Mouse (Mus musculus) heart, postnatal 10 days (tissue): ENCODE results near the gene Gnat2. TPM values are rescaled to one million over a fixed set of nuclear protein-coding genes. Genes with fewer than 3 reads are reported as not detected.
A peak's percentile ranks its signal among the peaks of the same experiment; 100 is the strongest.

Experiments
- DNase-seq, 2 experiments: peaks; one replicate each; pipeline ENCODE4 v3.0.0; 2021
- intact Hi-C: fragments of 180-260 bp; cut with DNase I; formaldehyde crosslinking; loops from one replicate; pipeline ENCODE4 v1.15.1; 2025
- total RNA-seq, 2 experiments: library from RNA; stranded (reverse); gene quantifications; 2 replicates each; pipeline ENCODE4 v1.2.3; 2021

The Gnat2 gene
- total RNA-seq: under 1 TPM in 1 of 2 experiments, not detected in 1; 0.38 TPM

DNA sequence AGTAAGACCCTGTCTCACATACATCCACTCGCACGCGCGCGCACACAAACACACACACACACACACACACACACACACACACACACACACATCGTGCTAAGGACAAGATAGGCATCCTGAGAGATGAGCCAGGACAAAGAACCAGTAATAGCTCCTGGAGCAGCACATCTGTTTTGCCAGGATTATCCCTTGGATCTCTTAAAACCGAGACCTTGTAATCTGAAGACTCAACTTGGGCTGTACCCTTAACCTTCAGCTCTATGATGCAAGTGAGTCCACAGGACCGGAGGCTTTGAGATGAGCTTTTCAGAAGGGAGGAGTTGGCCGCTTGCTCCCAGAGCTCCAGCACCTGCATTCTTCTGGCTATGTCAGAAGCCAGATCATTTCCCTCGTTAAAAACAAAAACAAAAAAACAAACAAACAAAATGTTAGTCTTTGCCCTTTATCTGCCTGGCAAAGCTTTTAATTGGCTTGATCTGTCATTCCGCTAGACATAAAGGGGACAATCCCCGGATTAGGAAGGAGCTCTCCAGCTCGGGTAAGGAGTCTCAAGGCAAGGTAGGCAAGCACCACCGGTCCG is at the start of gene Gnat2:
Gnat2 (plus strand) TSS at position 254 of the 580 bp plus-strand sequence.
- DNase-seq: no peak
- intact Hi-C loops: no loop called here

DNA sequence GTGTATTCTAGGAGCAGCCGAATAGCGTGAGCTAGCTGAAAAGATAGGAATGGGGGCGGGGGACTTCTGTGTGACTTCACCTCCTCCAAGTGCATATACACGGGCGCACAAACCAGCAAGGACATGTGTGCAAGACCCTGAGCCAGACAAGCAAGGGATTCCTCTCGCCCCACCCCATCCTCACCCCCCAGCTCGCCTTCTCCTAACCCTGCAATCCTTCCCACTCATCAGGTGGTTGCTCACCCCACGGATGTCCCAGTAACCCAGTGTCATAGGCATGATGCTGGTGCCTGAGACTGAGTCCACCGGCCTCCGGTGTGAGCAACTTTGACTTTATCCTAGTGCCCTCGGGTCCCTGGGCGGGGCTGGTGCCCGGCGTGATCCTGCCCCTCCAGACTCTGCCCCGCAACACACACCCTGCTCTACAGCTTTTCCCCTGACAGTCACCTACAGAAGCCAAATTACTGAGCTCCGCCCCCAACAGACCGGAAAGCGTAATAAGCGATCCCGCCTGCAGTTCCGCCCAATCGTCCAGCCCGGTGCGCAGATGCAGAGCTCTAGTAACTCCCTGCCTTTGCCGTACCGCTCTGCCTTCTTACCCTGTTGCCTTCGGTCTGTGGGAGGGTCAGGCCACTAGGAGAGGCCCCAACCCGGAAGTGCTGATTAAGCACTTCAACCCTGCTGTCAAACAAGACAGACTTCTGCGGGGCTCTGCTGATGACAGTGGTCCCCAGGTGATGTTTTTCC is 48.0 kb upstream of the Gnat2 start, which contains the start of gene Gstm4:
Gstm4 (minus strand) TSS at position 501 of the 747 bp plus-strand sequence.
- DNase-seq: peak; percentile 92 to 93
- intact Hi-C loops: no loop called here

DNA sequence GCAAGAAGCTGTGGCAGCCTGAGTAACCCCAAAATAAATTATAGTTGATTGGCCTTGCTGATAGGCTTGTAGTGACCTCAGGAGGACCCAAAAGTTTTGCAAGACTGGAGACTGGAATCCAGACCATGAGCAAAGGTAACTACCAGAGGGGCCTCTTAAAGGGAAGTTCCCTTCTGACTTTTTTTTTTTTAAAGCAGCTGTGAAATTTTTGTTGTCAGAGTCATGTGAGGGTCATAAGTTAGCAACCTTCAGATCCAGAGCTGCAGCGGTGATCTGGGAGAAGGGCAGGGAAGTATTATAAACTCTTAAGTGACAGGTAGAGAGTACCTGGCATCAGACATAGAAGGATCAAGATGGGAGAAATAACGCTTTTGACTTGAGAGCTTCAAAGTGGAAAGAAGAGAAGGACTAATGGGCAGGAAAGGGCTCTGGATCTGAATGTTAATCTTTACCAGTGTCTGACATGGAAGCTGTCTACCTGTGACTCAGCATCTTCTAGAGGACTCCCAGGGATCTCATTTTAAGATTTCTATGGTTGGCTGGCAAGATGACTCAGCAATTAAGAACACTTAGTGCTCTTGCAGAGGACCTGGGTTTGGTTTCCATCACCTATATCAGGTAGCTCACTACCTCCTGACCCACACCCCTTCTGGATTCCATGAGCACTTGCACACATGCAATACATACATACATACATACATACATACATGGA is 45.5 kb upstream of the Gnat2 start:
- DNase-seq: no peak
- intact Hi-C loops: no loop called here

DNA sequence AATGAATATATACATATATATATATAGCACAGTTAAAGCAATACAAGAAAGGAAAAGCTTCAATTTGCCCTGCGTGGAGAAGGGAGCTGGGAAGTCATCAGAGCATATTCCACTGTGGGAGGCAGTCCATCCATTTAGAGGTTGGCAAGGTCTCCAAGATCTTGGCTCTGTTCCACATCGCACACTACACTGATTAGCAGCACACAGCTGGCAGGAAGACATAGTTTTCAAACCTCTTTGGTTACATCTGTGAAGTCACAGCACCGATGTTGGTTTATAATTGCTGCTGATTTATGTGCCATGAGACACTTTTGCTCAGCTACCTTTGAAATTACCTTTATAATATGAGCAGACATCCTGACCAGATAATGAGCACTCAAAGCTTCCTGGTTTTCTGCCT is 44.3 kb upstream of the Gnat2 start:
- intact Hi-C loops: no loop called here
- DNase-seq: no peak

DNA sequence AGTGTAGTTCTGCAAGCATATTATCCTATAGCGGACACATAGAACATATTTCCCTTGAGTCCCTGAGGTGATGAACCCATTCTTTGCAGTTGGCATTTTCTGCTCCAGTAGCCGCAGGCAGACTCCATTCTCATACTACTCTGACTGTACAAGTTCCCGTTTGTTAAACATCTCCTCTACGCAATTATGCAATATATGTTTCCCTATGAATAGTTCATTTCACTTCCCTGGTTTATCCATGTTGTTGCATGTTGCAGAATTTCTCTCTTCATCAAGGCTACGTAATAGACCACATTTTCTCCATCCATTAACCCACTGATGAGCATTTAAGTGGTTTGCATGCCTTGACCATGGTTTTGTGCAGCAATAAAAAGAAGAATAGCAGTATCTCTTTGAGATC is 42.1 kb upstream of the Gnat2 start:
- intact Hi-C loops: no loop called here
- no peak for DNase-seq

DNA sequence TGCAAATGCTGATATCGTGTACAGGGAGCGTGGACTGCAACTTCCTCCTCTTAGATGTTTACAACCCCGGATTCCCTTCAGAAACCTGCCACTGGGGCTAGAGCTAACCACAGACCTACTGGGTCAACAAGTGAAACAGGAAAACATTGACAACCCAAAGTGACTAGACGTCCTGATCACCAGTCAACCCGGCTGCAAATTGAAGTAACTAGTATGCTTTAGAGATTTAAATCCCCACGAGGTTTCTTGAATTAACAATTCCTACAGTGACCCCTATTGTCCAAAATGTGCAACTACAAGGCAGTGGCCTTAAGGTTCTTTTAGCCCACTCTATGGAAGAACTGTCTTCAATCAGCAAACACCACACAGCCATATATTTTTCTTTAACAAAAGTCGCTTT is 31.2 kb upstream of the Gnat2 start:
- peak; percentile 63 to 76 for DNase-seq
- intact Hi-C loops: loop anchor here (1.0 to 5.0 kb wide), 4 partner anchors 44 to 194 kb away; partner anchors contain the start of genes Gstm1 and Gstm6

DNA sequence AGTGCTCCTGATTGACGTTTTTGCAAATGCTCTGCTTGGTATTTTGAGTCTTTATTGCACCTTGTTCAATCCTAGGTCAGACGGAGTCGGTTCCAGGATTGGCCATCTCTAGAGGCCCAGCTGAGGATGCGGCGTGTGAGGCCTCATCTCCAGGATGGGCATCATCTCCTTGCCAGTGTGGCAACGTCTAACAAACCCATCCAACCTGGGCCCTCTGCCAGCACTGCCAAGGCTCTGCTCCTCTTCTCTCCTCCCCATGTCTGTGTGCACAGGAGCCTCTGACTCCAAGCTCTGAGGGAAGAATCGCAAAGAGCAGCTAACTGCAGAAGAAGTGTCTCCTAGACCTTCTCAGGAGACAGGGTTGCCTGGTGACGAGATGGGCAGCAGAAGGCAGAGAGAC is 29.9 kb upstream of the Gnat2 start:
- no peak for DNase-seq

DNA sequence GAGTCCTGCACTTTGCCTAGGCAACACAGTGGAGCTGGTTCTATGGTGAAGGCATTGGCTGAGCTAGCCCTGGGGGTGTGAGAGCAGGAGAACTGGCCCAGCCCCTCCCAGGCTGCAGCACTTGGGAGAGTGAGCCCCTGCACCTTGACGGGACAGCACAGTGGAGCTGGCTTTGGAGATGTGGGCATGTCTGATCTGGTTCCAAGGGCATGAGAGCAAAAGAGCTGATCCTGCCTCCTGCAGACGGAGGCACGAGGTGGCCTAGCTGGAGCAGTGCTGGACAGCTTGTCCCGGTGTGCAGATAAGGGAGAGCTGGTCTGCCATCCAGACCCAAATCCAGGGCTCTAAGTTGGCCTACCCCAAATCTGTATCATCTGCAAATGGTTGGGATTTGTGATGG is 27.9 kb upstream of the Gnat2 start:
- DNase-seq: no peak
- intact Hi-C loops: loop anchor here (5.0 kb wide), 3 partner anchors 47 to 367 kb away; partner anchors contain the start of genes Ahcyl1, Gstm1 and Gstm6

More for the DNA sequence above, 29.9 kb upstream of the Gnat2 start:
- intact Hi-C loops: loop anchor here (5.0 kb wide), 2 partner anchors 45 to 120 kb away; partner anchors contain the start of genes Gstm1 and Gstm6

DNA sequence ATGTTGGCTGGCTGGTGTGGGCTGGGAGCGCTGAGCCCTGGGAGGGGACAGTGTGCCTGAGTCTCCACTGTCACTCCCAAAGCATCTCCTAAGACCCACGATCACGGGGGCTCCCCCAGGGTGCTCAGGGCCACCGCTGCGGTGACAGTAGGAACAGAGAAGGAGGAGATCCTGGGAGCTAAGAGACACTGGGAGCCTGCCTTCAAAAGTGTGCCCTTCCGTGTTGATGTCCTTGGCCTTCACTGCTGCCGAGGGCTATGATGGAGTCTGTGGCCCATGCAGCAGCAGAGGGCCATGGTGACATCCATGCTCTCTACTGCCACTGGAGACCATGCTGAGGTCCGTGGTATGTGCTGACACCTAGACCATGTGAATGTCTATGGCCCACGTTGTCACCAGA is 27.0 kb upstream of the Gnat2 start:
- no peak for DNase-seq
- intact Hi-C loops: loop anchor here (5.0 kb wide), 1 partner anchor 368 kb away; the partner anchor contains the start of gene Ahcyl1

DNA sequence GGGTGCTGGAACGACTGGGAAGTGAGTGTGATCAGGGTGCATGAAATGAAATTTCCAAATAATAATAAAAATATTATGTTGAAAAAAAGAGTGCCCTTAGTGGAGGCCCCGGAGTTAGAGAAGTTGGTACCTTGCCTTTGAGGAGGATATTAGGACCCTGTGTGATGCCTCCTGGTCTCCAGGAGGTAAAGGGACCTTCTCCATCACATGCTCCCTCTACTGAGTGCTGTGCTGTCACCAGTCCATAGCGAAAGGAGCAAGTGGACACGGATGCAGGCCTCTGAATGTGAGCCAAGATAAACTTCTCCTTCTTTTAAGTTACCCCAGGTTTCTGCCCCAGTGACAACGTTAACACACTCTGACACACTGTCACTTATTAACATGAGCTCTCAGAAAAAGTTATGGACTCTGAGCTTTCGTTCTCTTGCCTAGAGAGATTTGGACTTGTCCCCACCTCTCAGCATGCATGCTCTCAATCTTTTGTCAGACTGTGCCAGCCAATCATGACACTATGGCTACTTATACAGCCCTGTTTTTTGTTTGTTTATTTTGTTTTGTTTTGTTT is 25.1 kb upstream of the Gnat2 start:
- intact Hi-C loops: loop anchor here (5.0 kb wide), 1 partner anchor 370 kb away; the partner anchor contains the start of gene Ahcyl1
- DNase-seq: no peak

DNA sequence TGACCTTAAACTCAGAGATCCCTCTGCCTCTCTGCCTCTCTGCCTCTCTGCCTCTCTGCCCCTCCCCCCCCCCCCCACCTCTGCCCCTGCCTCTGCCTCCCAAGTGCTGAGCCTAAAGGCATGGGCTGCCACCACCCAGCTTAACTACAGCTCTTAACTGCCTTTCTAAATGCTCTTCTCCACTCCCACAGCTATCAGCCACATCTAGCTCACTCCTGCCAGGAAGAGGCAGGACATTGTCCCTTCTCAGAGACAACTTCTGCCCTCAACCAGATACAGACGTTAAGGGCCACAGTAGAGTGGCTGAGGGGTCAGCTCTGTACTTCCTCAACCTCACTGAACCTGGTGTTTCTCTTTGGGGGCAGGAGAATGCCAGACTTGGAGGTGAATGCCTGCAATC is 23.8 kb upstream of the Gnat2 start:
- no peak for DNase-seq
- intact Hi-C loops: loop anchor here (5.0 kb wide), 1 partner anchor 372 kb away; the partner anchor contains the start of gene Ahcyl1

DNA sequence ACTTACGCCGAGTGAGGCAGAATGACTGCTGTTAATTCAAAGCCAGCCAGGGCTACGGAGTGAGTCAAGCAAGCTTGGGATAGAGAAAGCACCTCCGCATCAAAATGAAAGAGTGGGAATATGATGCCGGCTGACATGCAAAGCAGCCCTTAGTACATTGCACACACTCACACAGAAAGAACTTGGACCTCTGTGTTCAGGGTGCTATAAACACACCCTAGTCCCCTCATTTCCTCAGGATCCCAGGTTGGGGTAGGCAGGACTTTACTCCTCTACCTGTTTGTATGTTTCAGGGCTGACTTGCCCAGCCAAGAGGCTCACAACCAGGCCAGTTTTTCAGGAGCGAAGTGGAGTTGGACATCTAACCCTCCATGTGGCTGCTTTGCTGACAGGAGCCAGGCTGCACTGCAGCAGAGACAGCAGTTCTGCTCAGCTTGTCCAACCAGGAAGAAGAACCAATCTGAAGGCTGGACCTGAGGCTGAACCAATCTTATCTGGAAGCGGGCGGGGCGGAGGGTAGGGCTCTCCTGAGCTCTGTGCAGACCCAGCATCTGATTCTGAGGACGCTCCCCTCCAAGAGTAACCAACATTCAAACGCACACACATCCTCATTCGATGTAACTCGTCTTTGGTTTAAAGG is 23.2 kb upstream of the Gnat2 start:
- DNase-seq: peak; percentile 48 to 63
- intact Hi-C loops: loop anchor here (5.0 kb wide), 1 partner anchor 372 kb away; the partner anchor contains the start of gene Ahcyl1

DNA sequence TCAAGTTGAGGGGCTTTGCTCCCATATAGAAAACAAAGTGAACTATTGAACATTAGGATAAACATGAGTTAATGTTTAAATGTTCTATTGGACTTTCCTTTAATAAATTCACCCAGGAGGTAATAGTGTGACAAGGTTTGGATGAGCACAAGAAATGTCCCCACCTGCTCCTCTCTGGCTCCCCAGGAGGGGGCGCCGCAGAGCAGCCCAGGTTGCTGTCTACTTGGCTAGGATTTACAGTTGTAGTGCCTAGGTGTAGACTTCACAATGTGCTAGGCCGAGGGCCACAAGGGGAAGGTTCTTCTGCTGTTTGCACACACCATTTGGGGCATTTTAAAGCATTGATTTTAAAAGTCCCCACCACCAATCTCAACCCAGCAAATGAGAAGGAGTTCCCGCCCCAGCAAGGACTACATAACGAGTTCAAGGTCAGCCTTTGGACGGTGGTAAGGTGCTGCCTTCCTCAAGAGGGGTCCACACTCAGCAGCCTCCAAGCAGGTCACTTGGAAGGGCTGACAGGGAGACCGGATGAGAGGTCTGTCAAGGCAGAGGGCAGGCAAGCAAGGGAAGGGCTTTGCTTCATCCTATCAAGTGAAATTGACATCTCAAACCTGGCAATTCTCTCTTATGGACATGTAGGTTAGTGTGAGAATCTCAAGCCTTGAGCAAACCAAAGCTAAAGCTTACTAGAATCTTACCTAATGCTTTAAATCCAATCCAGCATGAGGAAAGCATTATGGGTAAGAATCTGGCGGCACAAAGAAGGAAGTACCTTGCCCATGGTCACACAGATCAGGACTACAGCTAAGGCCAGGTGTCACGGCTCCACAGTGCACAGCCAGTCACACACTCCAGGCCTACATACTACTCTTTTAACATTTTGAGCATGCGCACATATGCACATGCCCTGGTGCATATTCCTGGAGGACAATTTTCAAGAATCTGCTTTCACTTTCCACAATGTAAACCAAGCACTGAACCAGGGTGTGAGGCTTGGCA is 22.0 kb upstream of the Gnat2 start:
- intact Hi-C loops: loop anchor here (1.0 to 2.0 kb wide), 2 partner anchors 14 to 78 kb away; no protein-coding TSS in a partner anchor
- peak; percentile 79 to 85 for DNase-seq

DNA sequence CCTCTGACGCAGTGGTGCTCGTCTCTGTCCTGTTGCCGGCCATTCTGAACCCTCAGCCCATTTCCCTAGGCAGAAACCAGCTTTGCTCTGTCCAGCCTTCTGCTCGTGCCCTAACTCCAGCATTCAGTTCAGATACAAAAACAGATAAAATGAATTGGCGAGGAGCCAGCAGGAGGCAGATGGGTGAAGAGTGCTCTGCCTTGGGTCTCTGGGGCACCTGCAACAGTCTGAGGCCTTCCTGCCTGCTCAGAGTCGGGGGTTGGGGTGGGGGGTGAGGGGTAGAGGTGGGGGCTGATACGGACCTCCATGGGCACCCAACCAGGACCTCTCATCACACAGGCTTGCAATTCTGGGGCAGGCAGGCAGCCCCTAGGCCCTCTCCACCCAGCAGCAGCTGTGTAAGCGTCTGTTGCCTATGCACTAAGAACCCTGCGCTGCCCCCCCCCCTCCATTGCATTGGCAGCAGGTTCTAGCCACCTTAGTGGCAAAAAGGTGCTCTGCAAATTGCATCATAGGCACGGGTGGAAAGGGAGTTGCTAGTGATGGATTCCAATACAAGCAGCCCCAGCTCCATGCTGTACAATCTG is 19.5 kb upstream of the Gnat2 start:
- intact Hi-C loops: no loop called here

DNA sequence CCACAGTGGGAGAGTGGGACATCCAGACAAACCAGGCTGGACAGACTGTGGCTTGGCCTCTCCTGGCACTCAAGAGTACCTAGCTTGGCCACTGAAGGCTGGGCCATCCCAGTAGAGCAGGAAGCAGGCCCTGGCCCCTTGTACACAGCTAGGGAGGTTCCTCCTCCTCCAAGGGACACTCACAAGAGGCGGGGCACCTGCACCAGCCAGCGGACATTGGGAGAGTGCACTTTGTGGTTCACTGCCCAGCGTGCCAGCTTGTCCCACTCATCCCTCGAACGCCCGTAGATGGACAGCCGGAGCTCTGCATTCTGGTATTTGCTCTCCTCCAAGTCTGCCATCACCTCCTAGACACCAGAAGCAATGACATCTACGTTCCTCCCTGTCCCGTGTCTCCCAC is 15.8 kb upstream of the Gnat2 start:
- intact Hi-C loops: no loop called here
- no peak for DNase-seq

More for the DNA sequence above, 19.5 kb upstream of the Gnat2 start:
- DNase-seq: no peak

DNA sequence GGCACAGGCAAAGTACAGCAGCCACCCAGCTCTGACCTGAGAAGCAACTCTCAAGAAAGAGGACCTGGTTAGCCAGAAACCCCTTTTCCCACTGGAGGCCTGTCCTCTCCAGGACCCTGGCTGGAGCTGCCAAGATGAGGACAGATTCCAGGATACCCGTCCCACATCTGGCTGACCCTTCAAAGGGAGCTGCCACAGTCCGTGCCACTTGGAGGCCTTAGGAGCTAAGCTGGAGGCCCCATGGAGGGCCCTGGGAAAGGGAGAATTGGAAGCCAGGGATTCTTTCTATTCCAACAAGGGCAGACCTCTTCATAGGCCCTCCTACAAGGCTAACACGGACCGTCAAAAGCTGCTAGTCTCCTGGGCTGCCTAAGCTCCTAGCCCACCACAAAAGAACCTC is 10.9 kb upstream of the Gnat2 start:
- DNase-seq: no peak
- intact Hi-C loops: no loop called here

DNA sequence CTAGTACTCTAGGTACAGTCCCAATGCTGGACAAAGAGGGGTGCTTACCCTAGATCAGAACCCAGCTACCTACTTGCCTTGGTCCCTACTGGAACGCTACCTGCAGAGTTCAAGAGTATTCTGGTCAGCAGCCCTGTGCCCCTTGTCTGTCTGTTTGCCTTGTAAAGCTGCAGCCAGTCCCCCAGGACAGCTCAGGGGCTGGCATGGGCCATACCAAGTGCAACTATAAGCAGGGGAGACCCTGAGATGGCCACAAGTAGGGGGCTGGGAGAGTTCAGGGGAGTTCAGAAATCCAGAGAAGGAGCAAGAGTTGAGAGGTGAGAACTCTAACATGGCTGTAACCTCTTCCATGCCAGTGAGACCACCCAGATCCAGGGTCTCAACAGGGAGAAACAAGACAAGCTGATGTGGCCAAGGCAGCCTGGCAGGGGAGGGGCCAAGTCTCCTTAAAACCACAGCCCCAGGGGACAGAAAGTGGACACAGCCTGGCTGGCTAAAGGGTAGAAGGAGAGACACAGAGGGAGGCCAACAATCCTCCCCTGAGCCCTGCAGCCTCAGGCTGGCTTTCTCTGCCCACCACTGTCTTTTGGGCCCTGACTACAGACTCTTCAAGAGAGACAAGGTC is 10.2 kb upstream of the Gnat2 start:
- intact Hi-C loops: no loop called here
- peak in 1 of 2 experiments; percentile 13 for DNase-seq

DNA sequence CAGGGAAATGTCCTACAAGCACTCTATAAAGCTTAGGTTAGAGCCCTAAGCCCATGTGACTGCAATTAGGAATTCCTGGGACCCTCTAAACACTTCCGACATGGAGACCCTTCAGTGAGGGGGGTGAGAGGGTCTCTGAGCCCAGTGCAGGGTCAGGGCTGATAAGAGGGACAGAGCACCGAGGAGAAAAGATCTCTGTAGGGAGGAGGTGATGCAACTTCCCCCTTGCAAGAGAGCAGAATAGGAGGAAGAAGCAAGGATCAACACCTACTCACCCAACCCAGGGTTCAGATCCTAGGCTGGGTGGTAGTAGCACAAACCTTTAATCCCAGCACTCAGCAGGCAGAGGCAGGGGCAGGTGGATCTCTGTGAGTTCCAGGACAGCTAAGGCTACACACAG is 9.4 kb upstream of the Gnat2 start:
- intact Hi-C loops: no loop called here
- DNase-seq: no peak
